Mouse (Mus musculus) CH12.LX (cell line): Measurements from ENCODE around the gene Upf3b.

ENCODE experiments used
- CTCF ChIP-seq, 2 experiments: IDR thresholded peaks in 1 of 2; conservative IDR thresholded peaks in 1 of 2; 2 replicates each; pipeline ENCODE4 v1.5.1; 2011 to 2012; ENCODE audit warnings: low read depth in 2 of 2, low read length in 2 of 2, improper control_type of control experiment in 1 of 2, inconsistent platforms in 1 of 2, mild to moderate bottlenecking in 1 of 2, moderate library complexity in 1 of 2
- ELF1 ChIP-seq: IDR thresholded peaks from 2 replicates; pipeline ENCODE4 v1.6.1; 2014; ENCODE audit warnings: low read depth, mild to moderate bottlenecking, inconsistent platforms, low read length, improper control_type of control experiment
- EP300 ChIP-seq: IDR thresholded peaks from 2 replicates; pipeline ENCODE4 v1.6.1; 2011; ENCODE audit warnings: low read length, improper control_type of control experiment
- JUND ChIP-seq: conservative IDR thresholded peaks from 2 replicates; pipeline ENCODE4 v1.6.1; 2011; ENCODE audit warnings: low read depth, low read length, improper control_type of control experiment
- MXI1 ChIP-seq: IDR thresholded peaks from 2 replicates; pipeline ENCODE4 v1.6.1; 2011; ENCODE audit warnings: mild to moderate bottlenecking, low read depth, low read length, improper control_type of control experiment
- POLR2A ChIP-seq: IDR thresholded peaks from 2 replicates; pipeline ENCODE4 v1.6.1; 2011; ENCODE audit warnings: low read depth, mild to moderate bottlenecking, improper control_type of control experiment, low read length
- USF1 ChIP-seq: IDR thresholded peaks from 2 replicates; pipeline ENCODE4 v1.6.1; 2014; ENCODE audit warnings: low read depth, mild to moderate bottlenecking, inconsistent platforms, low read length, improper control_type of control experiment
- USF2 ChIP-seq: conservative IDR thresholded peaks from 2 replicates; pipeline ENCODE4 v1.6.1; 2011; ENCODE audit warnings: low read depth, low read length, improper control_type of control experiment

GRCm38 (mm10) chrX:37109526-37110192, 463 bp downstream of the Upf3b start:
- TF ChIP-seq ELF1 (no peak), POLR2A (no peak), USF2 (no peak), USF1 (no peak), CTCF (conservative IDR thresholded peaks at IDR 0.05 in 1 of 2, IDR thresholded peaks at IDR 0.05 in 1 of 2; ENCODE audit: low read depth in 2 of 2, low read length in 2 of 2) (no peak), JUND (no peak), MXI1 (no peak), EP300 (no peak)
